Mouse (Mus musculus) CH12.LX (cell line): Measurements from ENCODE around the gene P2ry6. TPM values are rescaled to one million over a fixed set of nuclear protein-coding genes. Genes with fewer than 3 reads are reported as not detected.

Experiments used
- DNase-seq: peaks from one replicate; pipeline ENCODE4 v3.0.0-alpha.2; 2013; ENCODE audit errors: extremely low read depth
- H3K27ac ChIP-seq: 2 replicates; pipeline ENCODE4 v1.5.1; 2012; ENCODE audit warnings: low read depth, mild to moderate bottlenecking, control low read depth, moderate library complexity; ENCODE audit not compliant: insufficient read depth
- H3K27me3 ChIP-seq: replicated peaks from 2 replicates; pipeline ENCODE3; 2012; ENCODE audit warnings: inconsistent platforms
- H3K36me3 ChIP-seq, 2 experiments: replicated peaks in 1 of 2; 2 replicates each; pipeline versions ENCODE3 to v1.6.1; 2012; ENCODE audit warnings: inconsistent platforms in 1 of 2, low read length in 1 of 2, mild to moderate bottlenecking in 1 of 2, mixed read lengths in 1 of 2, moderate library complexity in 1 of 2; ENCODE audit not compliant: control insufficient read depth in 1 of 2, insufficient read depth in 1 of 2
- H3K4me1 ChIP-seq, 2 experiments: 2 replicates each; pipeline ENCODE4 v1.6.1; 2012; ENCODE audit warnings: inconsistent platforms in 1 of 2, moderate library complexity in 1 of 2; ENCODE audit not compliant: insufficient read depth in 2 of 2, control insufficient read depth in 1 of 2
- H3K4me2 ChIP-seq: 2 replicates; pipeline ENCODE4 v1.6.1; 2012; ENCODE audit warnings: low read depth, mild to moderate bottlenecking, control low read depth; ENCODE audit not compliant: poor library complexity, insufficient read depth, severe bottlenecking
- H3K4me3 ChIP-seq, 3 experiments: fragments of 150-350 bp in 1 of 3; sonication (generic) in 1 of 3; replicated peaks in 1 of 3; 2 replicates each; pipeline versions ENCODE3 to v1.5.1; 2011 to 2012; ENCODE audit warnings: low read depth in 2 of 3, low read length in 2 of 3, mild to moderate bottlenecking in 2 of 3, moderate library complexity in 2 of 3, control low read depth in 1 of 3, improper control_type of control experiment in 1 of 3, inconsistent platforms in 1 of 3, mixed read lengths in 1 of 3; ENCODE audit not compliant: poor library complexity in 1 of 3
- H3K79me2 ChIP-seq: replicated peaks from 2 replicates; pipeline ENCODE4 v1.6.1; 2012; ENCODE audit warnings: mild to moderate bottlenecking, moderate library complexity; ENCODE audit not compliant: control insufficient read depth, poor library complexity, insufficient read depth, severe bottlenecking; ENCODE audit errors: extremely low read depth
- H3K9ac ChIP-seq: 2 replicates; pipeline ENCODE4 v1.6.1; 2012; ENCODE audit warnings: low read depth, mild to moderate bottlenecking, control low read depth, moderate library complexity; ENCODE audit not compliant: insufficient read depth
- H3K9me3 ChIP-seq: replicated peaks from 2 replicates; pipeline ENCODE3; 2012; ENCODE audit warnings: low read length, inconsistent platforms, mixed read lengths
- BHLHE40 ChIP-seq: IDR thresholded peaks from 2 replicates; pipeline ENCODE4 v1.6.1; 2011; ENCODE audit warnings: mild to moderate bottlenecking, low read depth, low read length, improper control_type of control experiment
- CHD1 ChIP-seq: IDR thresholded peaks from 2 replicates; pipeline ENCODE4 v1.6.1; 2012; ENCODE audit warnings: low read depth, low read length, improper control_type of control experiment, inconsistent platforms
- CTCF ChIP-seq, 2 experiments: IDR thresholded peaks in 1 of 2; conservative IDR thresholded peaks in 1 of 2; 2 replicates each; pipeline ENCODE4 v1.5.1; 2011 to 2012; ENCODE audit warnings: low read depth in 2 of 2, low read length in 2 of 2, improper control_type of control experiment in 1 of 2, inconsistent platforms in 1 of 2, mild to moderate bottlenecking in 1 of 2, moderate library complexity in 1 of 2
- E2F4 ChIP-seq: IDR thresholded peaks from 2 replicates; pipeline ENCODE4 v1.6.1; 2011; ENCODE audit warnings: low read depth, low read length, improper control_type of control experiment; ENCODE audit not compliant: insufficient replicate concordance
- ELF1 ChIP-seq: IDR thresholded peaks from 2 replicates; pipeline ENCODE4 v1.6.1; 2014; ENCODE audit warnings: low read depth, mild to moderate bottlenecking, inconsistent platforms, low read length, improper control_type of control experiment
- EP300 ChIP-seq: IDR thresholded peaks from 2 replicates; pipeline ENCODE4 v1.6.1; 2011; ENCODE audit warnings: low read length, improper control_type of control experiment
- HCFC1 ChIP-seq: IDR thresholded peaks from 2 replicates; pipeline ENCODE4 v1.6.1; 2012; ENCODE audit warnings: low read depth, mild to moderate bottlenecking, inconsistent platforms, low read length, improper control_type of control experiment
- IRF4 ChIP-seq: IDR thresholded peaks from 2 replicates; pipeline ENCODE4 v1.6.1; 2014; ENCODE audit warnings: low read depth, mild to moderate bottlenecking, inconsistent platforms, low read length, improper control_type of control experiment
- MAFK ChIP-seq: IDR thresholded peaks from 2 replicates; pipeline ENCODE4 v1.6.1; 2011; ENCODE audit warnings: low read length, improper control_type of control experiment; ENCODE audit not compliant: insufficient replicate concordance
- MEF2A ChIP-seq: IDR thresholded peaks from 2 replicates; pipeline ENCODE4 v1.6.1; 2014; ENCODE audit warnings: low read depth, mild to moderate bottlenecking, inconsistent platforms, low read length, improper control_type of control experiment, borderline replicate concordance
- MXI1 ChIP-seq: IDR thresholded peaks from 2 replicates; pipeline ENCODE4 v1.6.1; 2011; ENCODE audit warnings: mild to moderate bottlenecking, low read depth, low read length, improper control_type of control experiment
- MYC ChIP-seq: IDR thresholded peaks from 2 replicates; pipeline ENCODE4 v1.6.1; 2011; ENCODE audit warnings: low read depth, mild to moderate bottlenecking, improper control_type of control experiment, low read length
- NRF1 ChIP-seq: IDR thresholded peaks from 2 replicates; pipeline ENCODE4 v1.6.1; 2014; ENCODE audit warnings: low read depth, mild to moderate bottlenecking, inconsistent platforms, low read length, improper control_type of control experiment, moderate library complexity
- POLR2A ChIP-seq: IDR thresholded peaks from 2 replicates; pipeline ENCODE4 v1.6.1; 2011; ENCODE audit warnings: low read depth, mild to moderate bottlenecking, improper control_type of control experiment, low read length
- POLR2AphosphoS2 ChIP-seq: IDR thresholded peaks from 2 replicates; pipeline ENCODE4 v1.6.1; 2011; ENCODE audit warnings: low read depth, low read length, improper control_type of control experiment
- RAD21 ChIP-seq: IDR thresholded peaks from 2 replicates; pipeline ENCODE4 v1.6.1; 2011; ENCODE audit warnings: low read depth, mild to moderate bottlenecking, low read length, improper control_type of control experiment, moderate library complexity
- RCOR1 ChIP-seq: conservative IDR thresholded peaks from 2 replicates; pipeline ENCODE4 v1.6.1; 2012; ENCODE audit warnings: low read depth, mild to moderate bottlenecking, inconsistent platforms, low read length, improper control_type of control experiment
- SMC3 ChIP-seq: IDR thresholded peaks from 2 replicates; pipeline ENCODE4 v1.6.1; 2011; ENCODE audit warnings: low read depth, low read length, improper control_type of control experiment
- TBP ChIP-seq: conservative IDR thresholded peaks from 2 replicates; pipeline ENCODE4 v1.6.1; 2011; ENCODE audit warnings: low read depth, low read length, improper control_type of control experiment
- TCF12 ChIP-seq: IDR thresholded peaks from 2 replicates; pipeline ENCODE4 v1.6.1; 2014; ENCODE audit warnings: low read depth, mild to moderate bottlenecking, inconsistent platforms, low read length, improper control_type of control experiment
- UBTF ChIP-seq: IDR thresholded peaks from 2 replicates; pipeline ENCODE4 v1.6.1; 2012; ENCODE audit warnings: low read depth, mild to moderate bottlenecking, inconsistent platforms, low read length, improper control_type of control experiment, moderate library complexity
- USF1 ChIP-seq: IDR thresholded peaks from 2 replicates; pipeline ENCODE4 v1.6.1; 2014; ENCODE audit warnings: low read depth, mild to moderate bottlenecking, inconsistent platforms, low read length, improper control_type of control experiment
- USF2 ChIP-seq: conservative IDR thresholded peaks from 2 replicates; pipeline ENCODE4 v1.6.1; 2011; ENCODE audit warnings: low read depth, low read length, improper control_type of control experiment
- ZC3H11A ChIP-seq: IDR thresholded peaks from 2 replicates; pipeline ENCODE4 v1.6.1; 2012; ENCODE audit warnings: low read depth, mild to moderate bottlenecking, inconsistent platforms, low read length, improper control_type of control experiment
- ZKSCAN1 ChIP-seq: IDR thresholded peaks from 2 replicates; pipeline ENCODE4 v1.6.1; 2012; ENCODE audit warnings: low read depth, inconsistent platforms, low read length, improper control_type of control experiment, borderline replicate concordance
- ZMIZ1 ChIP-seq: IDR thresholded peaks from 2 replicates; pipeline ENCODE4 v1.6.1; 2012; ENCODE audit warnings: low read depth, mild to moderate bottlenecking, inconsistent platforms, low read length, improper control_type of control experiment
- dilution Hi-C: fragments of 300-500 bp; cut with MboI; formaldehyde crosslinking; loops from 2 replicates; pipeline ENCODE4 v1.14.3; 2020; ENCODE audit warnings: low sequenced_read_pairs; ENCODE audit not compliant: extremely low pct_unique_long_range_greater_than_20kb, extremely low pct_ligation_motif_present
- in situ Hi-C: fragments of 300-500 bp; cut with MboI; formaldehyde crosslinking; loops from 3 replicates; pipeline ENCODE4 v1.14.3; 2019; ENCODE audit warnings: low sequenced_read_pairs, low pct_ligation_motif_present, low pct_unique_long_range_greater_than_20kb, mixed read lengths
- polyA plus RNA-seq: library from polyadenylated mRNA; unstranded; fragments of >175 nt; gene quantifications from 2 replicates; pipeline ENCODE4 v1.2.1, GENCODE M21; 2012; ENCODE audit warnings: low read depth; ENCODE audit not compliant: insufficient read length
- total RNA-seq, 2 experiments: library from RNA; depleted of rRNA; stranded (reverse); fragments of 300-350 nt in 1 of 2; fragments of >200 nt in 1 of 2; gene quantifications; 2 replicates each; pipeline ENCODE4 v1.2.3; 2012 to 2014

The P2ry6 gene
- total and polyA plus RNA-seq, 3 experiments: 0.17 to 1.5 TPM; not detected in 1

GRCm38 (mm10) chr7:100911246-100911770 lies 63.1 kb downstream of the P2ry6 start:
- Histone ChIP-seq H3K27me3 (no peaks in the 10 kb centered on the region), H3K4me2 (no peak overlapping the region), H3K4me3 (no peak overlapping the region), H3K27ac (no peak overlapping the region), H3K79me2 (no peaks in the 10 kb centered on the region), H3K9me3 (no peaks in the 10 kb centered on the region), H3K4me1 (peaks cover 4 to 31% of the 10 kb centered on the region in 2 experiments), H3K36me3 (no peaks in the 10 kb centered on the region), H3K9ac (no peak overlapping the region)
- no peak for TF ChIP-seq POLR2A
- no peak for TF ChIP-seq HCFC1
- no peak for TF ChIP-seq POLR2AphosphoS2
- TF ChIP-seq MAFK: no peak
- no peak for TF ChIP-seq UBTF
- TF ChIP-seq SMC3: no peak
- TF ChIP-seq RCOR1: no peak
- TF ChIP-seq MYC: no peak
- no peak for TF ChIP-seq E2F4
- no peak for DNase-seq
- dilution Hi-C loops: no loop called here
- in situ Hi-C loops: loop anchor here (10.0 kb wide), 1 partner anchor 593 kb away; no protein-coding TSS in a partner anchor

GRCm38 (mm10) chr7:100908567-100908966 lies 65.9 kb downstream of the P2ry6 start:
- TF ChIP-seq CTCF (conservative IDR thresholded peaks at IDR 0.05 in 1 of 2, IDR thresholded peaks at IDR 0.05 in 1 of 2; ENCODE audit: low read depth in 2 of 2, low read length in 2 of 2) (peak in 1 of 2 experiments; percentile 68; a peak in 2 of 4 replicates), TCF12 (no peak), NRF1 (no peak), RAD21 (peak; percentile 36), SMC3 (peak; percentile 70)
- DNase-seq: peak; percentile 46
- in situ Hi-C loops: no loop called here
- H3K4me3 ChIP-seq: no peak overlapping the region
- no peak overlapping the region for H3K9ac ChIP-seq
- peaks cover 0 to 40% of the 10 kb centered on the region in 2 experiments; a peak in 2 of 4 replicates for H3K4me1 ChIP-seq
- no peak overlapping the region for H3K27ac ChIP-seq
- H3K27me3 ChIP-seq: no peaks in the 10 kb centered on the region
- no peaks in the 10 kb centered on the region for H3K9me3 ChIP-seq
- no peaks in the 10 kb centered on the region for H3K79me2 ChIP-seq
- no peak overlapping the region for H3K4me2 ChIP-seq
- dilution Hi-C loops: no loop called here
- H3K36me3 ChIP-seq: no peaks in the 10 kb centered on the region

GRCm38 (mm10) chr7:100908061-100908460 lies 66.4 kb downstream of the P2ry6 start:
- Histone ChIP-seq H3K27me3 (no peaks in the 10 kb centered on the region), H3K4me2 (no peak overlapping the region), H3K4me3 (no peak overlapping the region), H3K9ac (no peak overlapping the region), H3K36me3 (no peaks in the 10 kb centered on the region), H3K9me3 (no peaks in the 10 kb centered on the region), H3K79me2 (no peaks in the 10 kb centered on the region), H3K27ac (no peak overlapping the region), H3K4me1 (peaks cover 0 to 40% of the 10 kb centered on the region in 2 experiments; a peak in 2 of 4 replicates)
- DNase-seq: no peak
- dilution Hi-C loops (no loop called here), in situ Hi-C loops (no loop called here)
- TF ChIP-seq TBP (no peak), USF1 (no peak), MXI1 (no peak), EP300 (no peak), UBTF (no peak), IRF4 (no peak), ZKSCAN1 (no peak), ZMIZ1 (no peak), MEF2A (no peak), ELF1 (no peak), USF2 (no peak), ZC3H11A (no peak), BHLHE40 (no peak), HCFC1 (no peak), CHD1 (no peak), RAD21 (no peak)
